Mouse (Mus musculus) cerebellum, adult 18-20 months (tissue): Measurements from ENCODE around the gene Khk.
"Not testable (repeated sequence)": the region's sequence is repeated elsewhere in the genome, so short reads cannot be mapped to it uniquely, and the experiment has no call there.

ENCODE experiments used
- DNase-seq, 2 experiments: peaks; one replicate each; pipeline ENCODE4 v3.0.0; 2021

Khk gene

GRCm38 (mm10) chr5:30921256-30922033, at the start of gene Khk:
Gene Khk, plus strand, starts transcription at chr5:30921431.
- DNase-seq = peak; percentile 88 to 98

DNA sequence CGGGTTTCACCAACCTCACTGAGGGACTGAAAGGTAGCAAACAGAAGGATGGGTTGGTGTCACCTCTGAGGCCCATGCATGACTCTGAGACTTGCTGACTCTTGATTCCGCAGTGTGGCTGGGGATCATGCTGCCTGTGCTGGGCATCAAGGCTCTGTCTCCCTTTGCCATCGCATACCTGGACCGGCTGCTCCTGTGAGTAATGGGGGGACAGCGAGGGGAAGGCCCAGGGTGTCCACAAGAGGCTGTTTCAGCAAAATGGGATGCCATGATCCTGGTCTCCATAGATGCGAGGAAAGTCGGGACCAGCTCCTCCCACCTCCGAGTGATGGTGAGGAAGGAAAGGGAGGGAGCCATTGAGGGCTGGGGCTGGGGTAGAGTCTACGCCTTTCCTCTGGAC, 48.7 kb upstream of the Khk start:
- no peak for DNase-seq

GRCm38 (mm10) chr5:30874365-30874764, 46.9 kb upstream of the Khk start:
- no peak for DNase-seq

DNA sequence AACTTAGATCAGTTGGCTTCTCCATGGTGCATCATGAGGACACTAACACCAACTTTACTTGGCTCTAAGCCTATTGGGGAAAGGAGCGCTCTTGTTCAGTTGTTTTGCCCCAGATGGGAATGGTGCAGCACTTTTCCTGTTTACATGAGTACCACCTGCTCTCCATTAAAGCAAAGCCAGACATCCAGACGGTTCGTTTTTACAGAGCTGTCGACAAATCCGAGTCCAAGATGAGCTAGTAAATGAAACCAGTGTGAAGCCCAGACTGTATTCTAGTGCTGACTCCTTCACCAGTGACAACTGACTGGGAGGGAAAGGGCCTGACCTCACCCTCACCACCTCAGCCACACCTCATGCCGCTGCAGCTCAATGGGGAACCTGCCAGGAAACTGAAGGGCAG, 42.6 kb upstream of the Khk start:
- DNase-seq = no peak

- no peak for DNase-seq
Measured at GRCm38 (mm10) chr5:30879347-30879943, 41.8 kb upstream of the Khk start.

GRCm38 (mm10) chr5:30881839-30882238, 39.4 kb upstream of the Khk start:
- DNase-seq = not testable (repeated sequence)

GRCm38 (mm10) chr5:30886209-30886608, 35.0 kb upstream of the Khk start:
- DNase-seq = no peak

- no peak for DNase-seq
Measured at GRCm38 (mm10) chr5:30886731-30887130, 34.5 kb upstream of the Khk start.

DNA sequence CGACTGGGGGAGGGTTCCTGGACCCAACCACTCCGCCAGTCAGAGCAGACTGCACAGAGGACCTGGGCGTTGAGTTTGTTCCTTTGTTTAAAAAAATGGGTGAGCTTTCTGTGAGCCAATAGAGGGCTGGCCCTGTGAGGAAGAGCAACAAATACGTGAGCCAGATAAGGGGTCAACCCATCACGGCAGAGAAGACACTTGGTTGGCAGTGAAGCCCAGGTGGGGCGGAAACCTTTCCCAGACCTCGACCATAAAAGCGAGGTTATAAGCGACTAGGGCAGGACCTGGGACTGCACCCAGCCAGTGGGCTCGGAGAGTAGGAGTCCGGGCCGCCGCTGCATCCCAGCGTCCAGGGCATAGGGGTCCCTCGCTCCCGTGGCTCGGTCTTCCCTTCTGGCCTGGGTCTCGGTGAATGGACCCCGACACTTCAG, 33.9 kb upstream of the Khk start:
- peak; percentile 78 to 81 for DNase-seq

- peak; percentile 87 to 92 for DNase-seq
Measured at GRCm38 (mm10) chr5:30887858-30888336, 33.3 kb upstream of the Khk start.

GRCm38 (mm10) chr5:30888337-30889087, 32.7 kb upstream of the Khk start, which contains the start of gene Agbl5:
Gene Agbl5, plus strand, starts transcription at chr5:30888694.
- DNase-seq = peak; percentile 87 to 91

- peak in 1 of 2 experiments; percentile 57 for DNase-seq
Measured at GRCm38 (mm10) chr5:30889088-30889754, 32.0 kb upstream of the Khk start.

DNA sequence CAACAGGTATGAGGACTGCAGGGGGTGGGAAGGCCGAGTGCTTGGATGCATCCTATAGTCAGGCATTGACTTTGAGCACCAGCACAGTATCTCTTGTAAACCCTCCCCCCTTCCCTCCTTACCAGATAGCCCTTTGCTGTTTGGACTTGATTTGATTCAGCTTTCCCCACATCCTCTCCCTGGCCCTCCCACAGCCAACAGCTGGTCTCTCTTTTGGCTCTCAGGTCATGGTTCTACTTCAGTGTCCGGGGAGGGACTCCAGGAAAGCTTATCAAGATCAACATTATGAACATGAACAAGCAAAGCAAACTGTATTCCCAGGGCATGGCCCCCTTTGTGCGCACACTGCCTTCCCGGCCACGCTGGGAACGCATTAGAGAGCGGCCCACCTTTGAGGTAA, 30.9 kb upstream of the Khk start:
- DNase-seq = no peak

- DNase-seq = no peak
Measured at GRCm38 (mm10) chr5:30901860-30902259, 19.4 kb upstream of the Khk start.

DNA sequence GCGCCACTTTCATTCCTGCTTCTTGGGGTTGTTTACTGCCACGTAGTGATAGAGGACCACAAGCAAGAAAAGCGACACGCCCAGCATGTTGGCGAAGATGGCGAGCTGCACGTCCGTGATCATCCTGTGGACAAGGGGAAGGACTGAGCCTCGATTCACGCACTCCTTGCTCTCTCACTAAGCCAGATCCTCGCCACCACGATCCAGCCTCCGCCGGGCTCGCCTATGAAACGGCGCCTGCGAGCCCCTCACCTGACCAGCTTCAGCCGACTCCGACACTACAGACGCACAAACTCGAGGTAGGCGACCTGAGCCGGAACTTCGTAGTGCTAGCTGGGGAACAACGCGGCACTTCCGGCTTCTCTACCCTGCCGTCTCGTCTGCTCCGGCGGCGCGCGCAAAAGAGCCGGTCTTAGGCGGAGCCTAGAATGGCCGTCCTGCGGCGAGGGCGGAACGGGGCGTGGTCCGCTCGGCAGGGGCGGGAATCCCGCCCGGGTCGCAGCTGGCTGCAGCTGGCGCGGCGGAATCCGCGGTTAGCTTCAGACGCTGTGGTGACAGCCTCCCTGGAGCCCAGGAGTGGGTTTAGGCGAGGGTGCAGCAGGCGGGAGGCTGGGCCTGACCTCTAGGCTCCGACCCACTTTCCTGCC, 13.7 kb upstream of the Khk start, which contains the start of gene Ost4:
TSS of gene Ost4 (minus strand) at position 376 of the 647 bp plus-strand sequence.
- DNase-seq = peak; percentile 93 to 95

- no peak for DNase-seq
Measured at GRCm38 (mm10) chr5:30908426-30909299, 12.6 kb upstream of the Khk start.

DNA sequence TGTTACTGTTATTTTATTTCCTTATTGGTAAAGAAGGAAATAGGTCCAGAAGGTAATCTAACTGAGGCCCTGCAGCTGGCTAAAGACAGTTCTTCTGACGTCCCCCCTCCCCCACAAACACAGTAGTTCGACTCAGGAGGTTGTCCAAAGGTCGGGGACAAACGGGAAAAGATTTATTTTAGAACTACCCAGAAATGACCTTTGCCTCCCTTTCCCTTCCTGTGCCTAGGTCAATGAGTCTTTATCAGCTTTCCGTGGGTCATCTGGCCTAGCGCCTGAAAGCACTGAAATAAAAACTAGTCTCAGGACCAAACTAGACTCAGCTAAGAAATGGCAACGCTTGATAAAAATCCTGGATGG, 12.0 kb upstream of the Khk start:
- DNase-seq = no peak

DNA sequence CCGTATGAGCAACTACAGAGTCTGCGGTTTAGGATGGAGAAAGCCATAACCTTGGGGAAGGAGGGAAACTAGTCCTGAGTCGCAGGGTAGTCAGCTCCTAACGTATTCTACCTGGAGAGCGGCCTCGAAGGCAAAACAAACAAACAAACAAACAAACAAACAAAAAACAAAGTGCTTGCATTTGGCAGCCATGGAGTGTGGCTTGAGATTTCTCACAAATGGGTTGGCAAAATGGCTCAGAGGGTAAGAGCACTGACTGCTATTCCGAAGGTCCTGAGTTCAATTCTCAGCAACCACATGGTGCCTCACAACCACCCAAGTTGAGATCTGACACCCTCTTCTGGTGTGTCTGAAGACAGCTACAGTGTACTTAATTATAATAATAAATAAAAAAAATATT, 11.4 kb upstream of the Khk start:
- no peak for DNase-seq

DNA sequence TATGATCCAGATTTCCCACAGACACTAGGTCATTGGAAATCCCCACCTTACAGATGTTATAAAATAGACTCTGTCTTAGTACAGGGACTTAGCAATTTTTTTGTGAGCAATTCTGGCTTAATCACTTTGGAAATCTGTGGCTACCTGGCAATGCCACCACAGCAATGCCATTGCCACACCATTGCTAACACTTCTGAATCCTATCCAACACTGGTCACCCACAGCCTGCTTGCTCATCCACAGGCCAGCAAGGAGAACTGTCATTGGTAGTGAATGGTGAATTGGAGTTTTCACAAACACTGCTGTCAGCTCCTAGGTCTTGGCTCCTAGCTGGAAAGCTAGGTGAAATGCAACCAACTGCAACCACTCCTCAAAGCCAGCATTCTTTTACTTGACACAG, 10.8 kb upstream of the Khk start:
- DNase-seq = no peak

DNA sequence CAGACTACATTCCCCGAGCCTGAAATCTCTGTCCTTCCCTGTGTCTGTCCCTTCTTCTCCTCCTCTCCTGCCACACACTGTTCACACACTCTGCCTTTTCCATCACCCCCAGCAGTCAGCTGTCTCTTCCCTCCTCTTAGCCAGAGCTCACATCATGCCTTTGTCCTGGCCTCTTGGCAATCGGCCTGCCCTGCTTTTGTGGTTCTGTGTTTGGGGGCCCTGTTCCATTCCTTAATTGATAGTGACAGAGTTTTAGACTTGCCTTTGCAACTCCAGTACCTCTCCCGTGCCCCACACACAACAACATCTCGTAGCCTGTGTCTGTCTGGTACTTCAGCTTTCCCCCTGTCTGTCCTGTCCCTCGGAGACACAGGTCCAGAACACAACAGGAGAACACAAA, 9.1 kb upstream of the Khk start:
- DNase-seq = no peak

- DNase-seq = no peak
Measured at GRCm38 (mm10) chr5:30913060-30913841, 8.0 kb upstream of the Khk start, which contains the start of gene Emilin1. Gene Emilin1, plus strand, starts transcription at chr5:30913402.
